Mouse (Mus musculus): Measurements from ENCODE around the gene Gamt.
A peak's percentile ranks its signal among the peaks of the same experiment; 100 is the strongest.

Gamt gene

DNA sequence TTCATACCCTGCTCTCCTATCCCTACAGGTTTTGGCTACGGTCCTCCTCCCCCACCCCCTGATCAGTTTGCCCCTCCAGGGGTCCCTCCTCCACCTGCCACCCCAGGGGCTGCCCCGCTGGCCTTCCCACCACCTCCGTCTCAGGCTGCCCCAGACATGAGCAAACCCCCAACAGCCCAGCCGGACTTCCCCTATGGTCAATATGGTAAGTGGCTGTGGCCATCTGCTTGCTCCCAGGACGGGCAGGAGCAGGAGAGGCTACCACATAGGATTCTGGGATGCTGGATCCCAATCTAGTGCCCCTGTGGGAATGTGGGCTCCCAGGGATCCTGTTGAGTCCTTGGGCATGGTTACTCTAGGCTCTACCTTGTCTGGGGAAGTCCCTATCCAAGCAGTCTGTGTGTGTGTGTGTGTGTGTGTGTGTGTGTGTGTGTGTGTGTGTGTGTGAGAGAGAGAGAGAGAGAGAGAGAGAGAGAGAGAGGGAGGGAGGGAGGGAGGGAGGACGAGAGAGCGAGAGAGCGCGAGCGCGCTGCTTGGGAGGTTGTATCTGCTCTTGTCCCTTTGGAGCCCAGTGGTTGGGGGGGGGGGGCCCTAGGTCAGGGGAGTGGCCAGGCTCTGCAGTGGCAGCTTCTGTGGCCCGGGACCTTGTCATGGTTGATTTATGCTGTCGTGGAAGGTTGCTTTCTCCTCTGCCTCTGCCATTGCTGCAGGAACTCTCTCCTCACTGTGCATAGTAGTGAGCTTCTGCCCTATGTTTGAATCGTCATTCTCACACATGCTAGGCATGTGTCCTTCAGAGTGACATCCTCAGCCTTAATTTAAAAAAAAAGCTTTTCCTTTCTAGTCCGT, 24.6 kb upstream of the Gamt start:
- DNase-seq (ENCODE audit: low spot score), result no peak

DNA sequence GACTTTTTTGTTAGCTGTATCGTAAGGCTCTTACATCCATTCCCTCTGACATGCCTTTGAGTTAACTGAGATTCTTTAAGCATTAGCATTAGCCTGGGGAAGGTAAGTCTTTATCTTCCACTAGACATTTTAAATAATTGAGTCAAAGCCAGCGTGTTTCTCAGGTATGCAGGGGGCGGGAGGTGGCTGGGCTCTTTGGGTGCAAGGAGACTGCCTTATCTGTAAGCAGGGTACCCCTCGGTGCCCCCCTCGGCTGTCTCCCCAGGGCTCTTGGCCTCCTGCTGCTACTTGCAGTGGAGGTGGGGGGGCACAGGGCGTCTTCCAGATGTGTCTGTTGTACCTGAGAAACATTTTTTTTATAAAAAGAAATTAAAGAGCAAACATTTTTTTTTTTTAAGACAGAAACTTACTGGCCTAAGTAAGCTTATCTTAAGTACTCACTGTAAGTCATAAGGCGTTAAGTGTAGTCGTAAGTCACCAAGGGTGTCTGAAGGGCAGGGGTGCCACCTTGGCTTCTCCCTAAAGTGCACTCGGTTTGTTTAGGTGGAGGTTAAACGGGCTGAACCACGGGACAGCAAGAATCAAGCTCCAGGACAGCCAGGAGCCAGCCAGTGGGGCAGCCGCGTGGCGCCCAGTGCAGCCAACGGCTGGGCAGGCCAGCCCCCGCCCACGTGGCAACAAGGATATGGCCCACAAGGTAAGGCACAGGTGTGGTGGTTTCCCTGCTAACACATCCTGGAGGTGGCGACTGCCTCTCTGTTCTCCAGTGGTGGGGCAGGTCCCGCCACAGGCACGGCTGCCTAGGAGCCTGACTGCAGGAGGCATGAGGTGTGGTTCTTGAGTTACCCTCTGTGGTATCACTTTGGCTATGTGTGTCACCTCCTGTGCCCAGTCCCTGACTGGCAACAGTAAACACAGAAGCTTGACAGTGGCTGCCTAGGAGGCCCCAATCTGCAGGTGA, 21.9 kb upstream of the Gamt start:
- no peak for DNase-seq (ENCODE audit: low spot score)

DNA sequence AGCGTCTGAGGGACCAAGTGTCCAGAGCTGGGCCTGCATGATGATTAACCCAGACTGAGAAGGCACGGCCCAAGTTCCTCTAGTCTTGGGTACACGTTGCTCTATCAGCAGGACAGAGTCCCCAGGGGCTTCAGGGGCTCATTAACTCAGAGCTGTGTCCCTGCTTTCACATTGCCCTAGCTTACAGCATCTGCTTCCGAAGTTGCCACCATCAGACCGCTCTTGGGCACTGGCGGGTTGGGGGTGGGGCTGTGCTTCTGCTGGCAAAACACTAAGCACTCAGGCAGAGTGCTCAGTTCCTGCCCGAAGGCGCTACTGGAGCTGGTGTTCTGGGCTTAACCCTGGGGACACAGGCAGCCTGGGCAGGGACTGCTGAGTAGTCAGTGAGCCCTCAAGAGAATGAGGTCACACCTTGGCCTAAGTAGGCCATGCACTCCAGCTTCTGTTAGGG, 21.1 kb upstream of the Gamt start:
- DNase-seq (ENCODE audit: low spot score), result peak; percentile 65

DNA sequence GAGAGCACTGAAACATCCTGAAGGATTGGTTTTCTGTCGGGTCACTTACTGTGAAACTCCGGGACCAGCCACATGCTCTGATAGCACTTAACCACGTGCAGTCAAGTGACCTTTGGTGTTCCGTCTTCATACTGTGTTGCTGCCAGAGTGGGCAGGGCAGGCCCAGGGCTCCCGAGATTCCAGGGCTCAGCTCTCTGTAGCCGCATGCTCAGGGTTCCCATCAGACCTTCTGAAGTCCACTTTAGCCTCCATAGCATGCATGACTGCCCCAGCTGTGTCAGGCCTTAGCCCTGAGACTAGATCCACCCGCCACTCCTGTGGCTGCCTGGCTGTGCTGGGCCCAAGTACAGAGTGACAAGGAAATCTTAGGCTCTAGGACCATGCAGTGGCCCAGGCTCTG, 20.5 kb upstream of the Gamt start:
- DNase-seq (ENCODE audit: low spot score), result no peak

DNA sequence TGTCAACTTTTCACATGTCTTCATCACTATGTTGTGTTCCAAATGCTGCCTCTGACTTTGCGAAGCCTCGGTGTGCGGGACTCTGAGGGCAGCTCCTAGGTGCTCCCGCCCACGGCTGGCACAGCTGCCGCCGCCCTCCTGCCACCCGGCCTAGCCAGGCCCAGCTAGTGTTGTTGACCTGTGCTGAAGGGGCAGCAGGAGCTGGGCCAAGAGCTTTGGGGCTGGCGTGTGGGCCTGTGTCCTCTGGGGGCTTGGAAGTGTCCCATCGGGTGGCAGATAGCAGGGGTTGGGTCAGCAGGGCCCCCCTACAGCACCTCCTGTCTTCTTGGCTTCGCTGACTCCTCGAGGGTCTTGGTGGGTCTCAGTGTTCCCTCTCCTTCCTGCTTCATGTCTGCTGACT, 18.5 kb upstream of the Gamt start:
- no peak for DNase-seq (ENCODE audit: low spot score)

DNA sequence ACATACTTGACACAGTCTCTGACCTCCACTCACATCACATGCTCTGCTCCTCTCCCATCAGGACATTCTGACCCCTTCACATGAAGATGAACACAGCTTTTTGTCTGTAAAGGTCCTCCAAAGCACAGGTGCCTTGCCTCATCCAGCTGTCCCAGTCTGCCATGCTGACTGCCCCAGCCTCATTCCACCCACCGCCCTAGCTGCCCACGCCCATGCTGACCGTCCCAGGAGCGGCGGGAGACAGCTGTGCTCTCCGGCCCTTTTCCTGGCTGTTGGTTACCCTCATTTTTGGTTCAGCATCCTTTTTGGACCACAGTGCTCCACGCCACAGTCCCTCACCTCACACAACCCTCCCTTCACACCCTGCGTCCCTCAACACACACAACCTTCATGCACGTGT, 17.6 kb upstream of the Gamt start:
- DNase-seq (ENCODE audit: low spot score), result no peak

DNA sequence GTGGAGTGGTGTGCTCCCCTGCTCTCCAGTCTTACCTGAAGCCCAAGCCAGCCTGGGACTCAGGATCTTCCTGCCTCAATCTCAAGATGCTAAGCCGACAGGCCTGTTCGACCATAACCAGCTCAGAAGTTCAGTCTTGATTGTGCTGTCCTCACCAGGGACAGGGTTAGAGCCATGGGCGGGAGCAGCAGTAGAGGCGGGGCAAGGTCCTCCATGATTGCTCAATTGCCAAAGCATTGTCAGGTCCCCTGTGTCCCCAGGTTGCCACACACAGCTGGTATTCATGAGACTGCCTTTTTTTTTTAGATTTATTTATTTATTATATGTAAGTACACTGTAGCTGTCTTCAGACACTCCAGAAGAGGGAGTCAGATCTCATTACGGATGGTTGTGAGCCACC, 15.4 kb upstream of the Gamt start:
- DNase-seq (ENCODE audit: low spot score), result no peak

DNA sequence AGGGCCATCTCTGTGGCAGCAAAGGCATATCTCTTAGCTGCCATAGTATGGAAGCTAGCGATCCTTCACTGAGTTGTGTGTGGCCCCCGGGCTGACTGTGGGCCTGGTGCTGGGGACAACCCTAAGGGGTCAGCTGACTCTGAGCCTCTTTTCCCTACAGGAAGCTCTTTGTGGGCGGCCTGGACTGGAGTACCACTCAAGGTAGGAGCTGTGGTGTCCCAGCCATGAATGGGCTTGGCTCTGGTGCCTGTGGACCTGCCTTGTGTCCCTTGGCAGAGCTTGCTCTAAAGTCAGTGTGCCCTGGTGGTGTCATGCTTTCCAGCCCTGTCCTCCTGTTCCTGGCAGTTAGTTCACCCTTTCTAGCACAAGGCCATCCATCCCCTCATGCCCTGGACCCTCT, 13.0 kb upstream of the Gamt start:
- DNase-seq (ENCODE audit: low spot score), result no peak

DNA sequence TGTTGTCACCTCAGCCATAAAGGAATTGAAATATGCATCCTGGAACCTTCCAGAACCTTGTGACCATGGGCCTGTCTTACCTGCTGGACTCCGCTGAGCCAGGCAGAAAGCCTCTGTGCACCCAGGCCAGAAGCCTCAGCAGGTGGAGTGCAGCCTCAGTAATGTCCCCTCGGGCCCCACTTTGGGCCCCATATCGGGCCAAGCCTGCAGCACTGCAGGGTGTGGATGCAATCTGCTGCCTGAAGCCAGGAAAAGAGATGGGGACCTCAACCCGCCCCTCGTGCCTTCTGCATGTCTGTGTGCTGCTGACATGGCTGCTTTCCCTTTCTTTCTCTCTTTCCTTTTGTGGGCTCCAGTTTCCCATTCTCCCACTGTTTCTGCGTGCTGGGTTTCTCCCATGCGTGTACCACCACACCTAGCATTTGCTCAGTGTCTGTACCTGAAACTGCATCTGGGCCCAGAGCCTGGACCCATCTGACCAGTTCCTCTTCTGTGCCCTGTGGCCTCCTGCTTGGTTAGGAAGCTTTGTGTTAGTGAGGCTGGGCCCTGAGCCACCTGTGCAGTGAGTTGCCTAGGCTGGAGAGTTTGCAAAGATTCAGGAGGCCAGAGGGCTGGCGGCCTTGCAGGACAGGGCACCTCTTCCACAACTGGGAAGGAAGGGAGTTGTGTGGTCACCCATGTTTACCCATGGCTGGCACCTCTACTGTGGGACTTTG, 11.2 kb upstream of the Gamt start:
- DNase-seq (ENCODE audit: low spot score), result no peak

DNA sequence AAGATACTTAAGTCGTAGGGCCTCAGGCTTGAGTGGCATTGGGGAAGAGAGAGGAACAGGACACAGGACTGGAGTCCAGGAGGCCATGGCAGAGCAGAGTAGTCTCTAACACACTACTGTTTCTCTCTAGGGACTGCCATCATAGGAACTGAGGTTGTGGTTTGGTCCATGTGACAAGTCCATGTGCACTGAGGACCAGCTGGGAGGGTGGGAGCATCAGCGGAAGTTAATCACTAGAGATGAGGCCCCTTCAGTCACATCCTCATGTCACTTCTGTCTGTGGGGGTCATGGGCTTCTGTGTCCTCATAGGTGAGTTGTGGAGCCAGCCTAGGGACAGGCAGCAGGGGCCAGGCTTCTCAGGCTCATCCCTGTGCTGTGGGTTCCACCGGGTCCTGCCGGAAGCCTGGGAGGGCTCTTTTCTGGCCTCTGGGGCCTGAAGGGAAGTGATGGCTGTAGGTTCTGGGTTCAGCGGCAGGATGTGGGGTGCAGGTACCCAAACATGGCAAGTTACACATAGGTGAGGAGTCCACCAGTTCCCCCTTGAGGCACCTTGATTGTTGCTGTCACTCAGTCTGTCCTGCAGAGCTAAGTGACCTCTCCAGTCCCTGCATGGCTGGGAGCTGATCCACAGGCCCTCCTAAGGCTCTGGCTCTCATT, 10.5 kb upstream of the Gamt start:
- DNase-seq (ENCODE audit: low spot score), result no peak

DNA sequence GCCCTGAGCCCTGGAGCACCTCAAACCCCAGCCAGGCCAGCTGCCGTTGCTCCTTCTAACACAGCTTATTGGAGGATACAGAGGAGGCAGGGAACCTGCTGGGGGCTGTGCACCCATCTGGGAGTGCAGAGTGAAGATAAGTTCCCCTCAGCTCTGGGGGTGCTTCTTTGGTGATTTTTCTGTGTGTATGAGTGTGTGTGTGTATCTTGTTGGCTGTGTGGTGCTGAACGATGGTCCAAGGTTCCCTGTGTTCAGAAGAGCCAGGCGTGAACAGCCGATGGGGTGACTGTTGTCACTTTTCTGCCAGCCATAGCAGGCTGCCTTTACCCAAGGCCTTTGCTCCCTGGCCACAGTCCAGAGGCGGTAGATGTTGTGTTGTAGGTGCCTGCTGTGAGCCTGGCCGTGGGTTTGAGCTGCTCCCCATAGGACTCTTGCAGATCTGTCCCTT, 9.9 kb upstream of the Gamt start:
- no peak for DNase-seq (ENCODE audit: low spot score)

DNA sequence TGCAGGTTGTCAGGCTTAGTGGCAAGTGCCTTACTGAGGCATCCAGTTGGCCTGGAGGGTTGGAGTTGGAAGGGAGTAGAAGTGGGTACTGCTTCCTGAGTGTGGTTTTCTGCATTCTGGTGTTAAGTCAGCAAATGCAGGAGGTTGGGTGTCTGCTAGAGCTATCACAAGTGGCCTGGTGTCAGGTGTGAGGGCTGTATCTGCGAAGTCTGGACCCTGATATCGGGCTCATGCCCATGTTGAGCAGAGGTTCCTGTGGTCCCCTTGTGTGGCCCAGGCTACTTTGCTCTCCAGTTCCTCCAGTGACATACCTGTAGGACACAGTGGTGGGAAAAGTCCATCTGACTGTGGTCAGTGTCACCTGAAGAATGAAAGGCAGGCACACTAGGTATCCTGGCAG, 9.3 kb upstream of the Gamt start:
- no peak for DNase-seq (ENCODE audit: low spot score)

DNA sequence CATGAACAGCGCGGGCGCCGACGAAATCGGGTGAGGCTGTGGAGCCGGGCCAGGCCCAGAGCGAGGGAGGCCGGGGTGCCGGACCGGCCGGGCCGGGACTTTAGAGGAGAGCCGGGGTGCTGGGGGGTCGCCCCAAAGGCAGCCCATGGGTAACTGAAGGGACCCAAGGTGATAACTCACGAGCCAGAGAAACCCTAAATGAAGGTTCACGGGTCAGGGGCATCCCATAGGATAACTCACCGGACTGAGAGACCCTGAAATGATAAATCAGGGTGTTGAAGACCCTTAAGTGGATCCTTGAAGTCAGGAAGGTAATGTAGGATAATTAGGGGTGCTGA, 4.3 kb upstream of the Gamt start:
- no peak for DNase-seq (ENCODE audit: low spot score)

DNA sequence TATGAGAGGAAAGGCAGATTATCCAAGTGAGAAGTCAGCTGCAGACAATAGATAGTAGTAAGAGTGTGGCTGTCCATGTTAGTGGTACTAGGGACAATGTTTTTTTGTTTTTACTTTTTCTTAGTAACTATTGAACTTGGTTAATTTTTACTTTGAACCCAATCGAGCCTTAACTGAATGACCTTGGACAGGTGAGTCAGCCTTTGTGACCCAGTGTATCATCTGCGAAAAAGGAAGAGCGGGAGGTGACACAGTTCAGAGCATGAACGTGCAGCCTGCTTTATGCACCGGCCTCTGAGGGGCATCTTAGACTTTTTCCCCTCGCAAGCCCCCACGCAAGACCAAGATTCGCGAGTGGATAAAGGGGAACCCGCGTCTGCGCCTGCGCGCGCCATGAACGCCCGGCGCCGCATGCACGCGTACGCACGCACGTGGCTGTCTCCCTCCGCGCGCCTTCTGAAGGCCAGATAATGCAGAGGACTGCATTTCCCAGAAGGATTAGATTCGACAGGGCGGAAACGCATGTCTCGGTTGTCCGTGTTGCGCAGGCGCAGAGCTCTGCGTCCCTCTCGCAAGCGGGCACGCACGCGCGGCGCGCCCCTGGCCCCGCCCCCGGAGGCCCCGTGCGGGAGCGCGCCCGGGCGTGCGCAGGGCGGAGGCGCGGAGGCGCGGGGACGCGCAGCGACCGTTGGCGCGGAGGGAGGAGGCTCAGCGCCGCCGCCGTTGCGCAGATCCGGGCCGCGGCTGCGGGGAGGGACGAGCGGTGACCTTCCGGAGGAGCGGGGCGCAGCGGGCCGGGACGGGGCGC, 3.7 kb upstream of the Gamt start:
- DNase-seq (ENCODE audit: low spot score), result peak; percentile 99

DNA sequence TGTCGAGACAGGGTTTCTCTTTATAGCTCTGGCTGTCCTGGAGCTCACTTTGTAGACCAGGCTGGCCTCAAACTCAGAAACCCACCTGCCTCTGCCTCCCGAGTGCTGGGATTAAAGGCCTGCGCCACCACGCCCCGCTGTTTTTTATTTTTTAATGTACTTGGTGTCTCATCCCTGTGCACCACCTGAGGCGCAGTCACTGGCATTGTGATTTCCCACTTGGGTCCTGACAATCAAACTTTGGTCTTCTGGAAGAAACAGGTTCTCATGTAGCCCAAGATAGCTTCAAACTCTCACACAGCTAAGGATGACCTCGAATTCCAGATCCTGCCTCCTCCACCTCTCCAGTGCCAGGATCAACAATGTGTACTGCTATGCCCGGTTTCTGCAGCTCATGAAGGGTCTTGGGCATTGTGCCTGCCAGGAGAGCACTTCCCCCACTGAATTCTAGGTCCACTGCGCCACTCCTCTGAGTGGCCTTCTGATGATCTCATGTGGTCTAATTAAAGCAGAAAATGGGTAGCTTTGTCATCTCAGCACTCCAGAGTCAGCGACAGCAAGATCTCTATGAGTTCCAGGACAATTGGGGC, 2.1 kb upstream of the Gamt start:
- DNase-seq (ENCODE audit: low spot score), result no peak

DNA sequence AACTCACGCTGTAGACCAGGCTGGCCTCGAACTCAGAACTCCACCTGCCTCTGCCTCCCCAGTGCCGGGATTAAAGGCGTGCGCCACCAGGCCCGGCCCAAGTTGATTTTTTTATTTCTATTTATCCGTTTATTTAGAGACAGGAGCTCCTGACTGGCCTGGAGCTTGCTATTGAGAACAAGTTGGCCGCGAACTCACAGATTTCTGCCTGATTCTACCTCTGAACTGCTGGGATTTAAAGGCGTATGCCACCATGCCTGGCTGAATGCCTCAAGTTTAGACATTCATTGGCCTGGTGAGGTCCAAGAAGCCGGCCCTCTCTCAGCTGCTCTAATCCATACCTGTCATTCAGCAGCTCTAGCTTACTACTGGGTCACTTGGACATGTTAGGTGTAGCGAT, 1.4 kb upstream of the Gamt start:
- no peak for DNase-seq (ENCODE audit: low spot score)

DNA sequence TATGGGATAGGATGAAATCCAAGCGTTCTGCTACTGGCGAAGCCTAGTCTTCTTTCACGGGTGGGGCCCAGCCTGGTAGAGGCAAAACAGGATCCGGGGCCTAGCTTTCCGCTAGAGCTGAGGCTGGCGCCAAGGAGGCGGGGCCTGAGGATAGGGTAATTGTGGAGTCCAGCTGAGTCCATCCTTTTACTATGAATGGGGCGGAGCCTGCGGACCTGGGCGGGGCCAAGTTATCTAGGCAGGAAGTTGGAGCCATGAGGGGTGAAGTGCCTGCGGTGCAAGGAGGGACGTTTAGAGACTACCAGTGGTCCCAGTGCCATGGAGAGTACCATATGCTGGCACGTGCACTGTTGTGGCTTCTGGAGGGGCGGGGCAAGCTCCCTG, 765 bp upstream of the Gamt start:
- peak; percentile 97 for DNase-seq (ENCODE audit: low spot score)

DNA sequence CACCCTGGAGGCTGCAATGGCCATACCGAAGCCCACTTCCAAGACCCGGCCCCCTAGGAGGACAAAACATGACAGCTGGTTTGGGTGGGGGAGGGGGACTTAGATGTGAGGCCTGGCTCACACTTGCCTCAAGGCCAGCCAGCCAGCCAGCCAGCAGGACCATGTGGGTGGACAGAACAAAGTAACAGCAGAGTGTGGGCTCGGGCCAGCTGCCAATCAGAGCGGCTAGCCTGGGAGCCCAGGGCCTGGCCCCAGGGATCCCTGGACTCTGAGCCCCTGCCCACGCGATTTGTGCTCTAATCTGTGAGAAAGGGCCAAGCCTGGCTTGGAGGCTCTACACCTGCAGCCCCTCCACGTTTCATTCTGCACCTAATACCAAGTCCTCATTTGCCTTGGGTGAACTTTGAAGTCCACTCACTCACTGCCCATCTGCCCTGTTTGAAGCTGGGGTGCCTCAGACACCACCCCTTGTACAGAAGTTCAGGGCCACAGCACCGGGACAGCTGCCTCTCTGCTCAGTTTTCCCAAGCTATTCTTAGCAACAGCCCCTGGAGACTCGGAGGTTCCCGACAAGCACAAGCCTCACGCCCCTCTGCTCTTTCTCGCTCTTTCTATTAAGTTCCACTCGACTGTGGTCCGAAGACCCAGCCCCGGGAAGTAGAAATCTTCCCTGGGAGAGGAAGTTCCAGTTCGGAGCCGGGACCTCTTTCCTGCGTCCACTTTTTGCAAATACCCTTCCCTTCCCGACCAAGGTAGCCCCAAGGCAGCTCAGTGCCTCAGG, 761 bp downstream of the Gamt start:
- DNase-seq (ENCODE audit: low spot score), result peak; percentile 68

DNA sequence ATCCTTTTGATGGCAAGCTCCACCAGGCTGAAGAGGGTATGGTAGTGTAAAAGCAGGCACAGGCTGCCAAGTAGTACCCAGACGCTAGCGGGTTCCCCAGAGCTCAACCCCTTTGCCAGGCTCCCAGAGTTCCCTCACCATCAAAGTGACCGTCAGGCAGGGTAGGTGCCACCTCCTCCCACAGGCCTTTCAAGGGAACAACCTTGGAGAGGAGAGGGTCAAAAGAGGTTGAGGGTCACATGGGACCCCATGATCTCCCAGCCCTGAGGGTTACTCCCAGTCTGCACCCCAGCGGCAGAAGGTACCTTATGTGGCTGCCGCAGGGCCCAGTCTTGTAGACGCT, 1.4 kb downstream of the Gamt start:
- no peak for DNase-seq (ENCODE audit: low spot score)

Data from retina, embryonic 14.5 days (tissue).